Mouse (Mus musculus) CH12.LX (cell line): ENCODE measurements around the gene Nphp4. TPM values are rescaled to one million over a fixed set of nuclear protein-coding genes. Genes with fewer than 3 reads are reported as not detected.

Experiments used
- DNase-seq: peaks from one replicate; pipeline ENCODE4 v3.0.0-alpha.2; 2013; ENCODE audit errors: extremely low read depth
- H3K27ac ChIP-seq: 2 replicates; pipeline ENCODE4 v1.5.1; 2012; ENCODE audit warnings: low read depth, mild to moderate bottlenecking, control low read depth, moderate library complexity; ENCODE audit not compliant: insufficient read depth
- H3K27me3 ChIP-seq: replicated peaks from 2 replicates; pipeline ENCODE3; 2012; ENCODE audit warnings: inconsistent platforms
- H3K36me3 ChIP-seq, 2 experiments: replicated peaks in 1 of 2; 2 replicates each; pipeline versions ENCODE3 to v1.6.1; 2012; ENCODE audit warnings: inconsistent platforms in 1 of 2, low read length in 1 of 2, mild to moderate bottlenecking in 1 of 2, mixed read lengths in 1 of 2, moderate library complexity in 1 of 2; ENCODE audit not compliant: control insufficient read depth in 1 of 2, insufficient read depth in 1 of 2
- H3K4me1 ChIP-seq, 2 experiments: 2 replicates each; pipeline ENCODE4 v1.6.1; 2012; ENCODE audit warnings: inconsistent platforms in 1 of 2, moderate library complexity in 1 of 2; ENCODE audit not compliant: insufficient read depth in 2 of 2, control insufficient read depth in 1 of 2
- H3K4me2 ChIP-seq: 2 replicates; pipeline ENCODE4 v1.6.1; 2012; ENCODE audit warnings: low read depth, mild to moderate bottlenecking, control low read depth; ENCODE audit not compliant: poor library complexity, insufficient read depth, severe bottlenecking
- H3K4me3 ChIP-seq, 3 experiments: fragments of 150-350 bp in 1 of 3; sonication (generic) in 1 of 3; replicated peaks in 1 of 3; 2 replicates each; pipeline versions ENCODE3 to v1.5.1; 2011 to 2012; ENCODE audit warnings: low read depth in 2 of 3, low read length in 2 of 3, mild to moderate bottlenecking in 2 of 3, moderate library complexity in 2 of 3, control low read depth in 1 of 3, improper control_type of control experiment in 1 of 3, inconsistent platforms in 1 of 3, mixed read lengths in 1 of 3; ENCODE audit not compliant: poor library complexity in 1 of 3
- H3K79me2 ChIP-seq: replicated peaks from 2 replicates; pipeline ENCODE4 v1.6.1; 2012; ENCODE audit warnings: mild to moderate bottlenecking, moderate library complexity; ENCODE audit not compliant: control insufficient read depth, poor library complexity, insufficient read depth, severe bottlenecking; ENCODE audit errors: extremely low read depth
- H3K9ac ChIP-seq: 2 replicates; pipeline ENCODE4 v1.6.1; 2012; ENCODE audit warnings: low read depth, mild to moderate bottlenecking, control low read depth, moderate library complexity; ENCODE audit not compliant: insufficient read depth
- H3K9me3 ChIP-seq: replicated peaks from 2 replicates; pipeline ENCODE3; 2012; ENCODE audit warnings: low read length, inconsistent platforms, mixed read lengths
- CHD1 ChIP-seq: IDR thresholded peaks from 2 replicates; pipeline ENCODE4 v1.6.1; 2012; ENCODE audit warnings: low read depth, low read length, improper control_type of control experiment, inconsistent platforms
- CHD2 ChIP-seq: IDR thresholded peaks from 2 replicates; pipeline ENCODE4 v1.6.1; 2011; ENCODE audit warnings: low read length, improper control_type of control experiment
- CTCF ChIP-seq, 2 experiments: IDR thresholded peaks in 1 of 2; conservative IDR thresholded peaks in 1 of 2; 2 replicates each; pipeline ENCODE4 v1.5.1; 2011 to 2012; ENCODE audit warnings: low read depth in 2 of 2, low read length in 2 of 2, improper control_type of control experiment in 1 of 2, inconsistent platforms in 1 of 2, mild to moderate bottlenecking in 1 of 2, moderate library complexity in 1 of 2
- E2F4 ChIP-seq: IDR thresholded peaks from 2 replicates; pipeline ENCODE4 v1.6.1; 2011; ENCODE audit warnings: low read depth, low read length, improper control_type of control experiment; ENCODE audit not compliant: insufficient replicate concordance
- EP300 ChIP-seq: IDR thresholded peaks from 2 replicates; pipeline ENCODE4 v1.6.1; 2011; ENCODE audit warnings: low read length, improper control_type of control experiment
- HCFC1 ChIP-seq: IDR thresholded peaks from 2 replicates; pipeline ENCODE4 v1.6.1; 2012; ENCODE audit warnings: low read depth, mild to moderate bottlenecking, inconsistent platforms, low read length, improper control_type of control experiment
- JUN ChIP-seq: IDR thresholded peaks from 2 replicates; pipeline ENCODE4 v1.6.1; 2011; ENCODE audit warnings: low read depth, mild to moderate bottlenecking, low read length, improper control_type of control experiment, moderate library complexity; ENCODE audit not compliant: insufficient read depth
- JUND ChIP-seq: conservative IDR thresholded peaks from 2 replicates; pipeline ENCODE4 v1.6.1; 2011; ENCODE audit warnings: low read depth, low read length, improper control_type of control experiment
- KAT2A ChIP-seq: IDR thresholded peaks from 2 replicates; pipeline ENCODE4 v1.6.1; 2012; ENCODE audit warnings: low read length, improper control_type of control experiment, inconsistent platforms; ENCODE audit not compliant: insufficient replicate concordance
- MAFK ChIP-seq: IDR thresholded peaks from 2 replicates; pipeline ENCODE4 v1.6.1; 2011; ENCODE audit warnings: low read length, improper control_type of control experiment; ENCODE audit not compliant: insufficient replicate concordance
- MAZ ChIP-seq: IDR thresholded peaks from 2 replicates; pipeline ENCODE4 v1.6.1; 2012; ENCODE audit warnings: low read depth, mild to moderate bottlenecking, inconsistent platforms, low read length, improper control_type of control experiment, moderate library complexity
- MEF2A ChIP-seq: IDR thresholded peaks from 2 replicates; pipeline ENCODE4 v1.6.1; 2014; ENCODE audit warnings: low read depth, mild to moderate bottlenecking, inconsistent platforms, low read length, improper control_type of control experiment, borderline replicate concordance
- MXI1 ChIP-seq: IDR thresholded peaks from 2 replicates; pipeline ENCODE4 v1.6.1; 2011; ENCODE audit warnings: mild to moderate bottlenecking, low read depth, low read length, improper control_type of control experiment
- NELFE ChIP-seq: IDR thresholded peaks from 2 replicates; pipeline ENCODE4 v1.6.1; 2011; ENCODE audit warnings: low read depth, low read length, improper control_type of control experiment
- POLR2A ChIP-seq: IDR thresholded peaks from 2 replicates; pipeline ENCODE4 v1.6.1; 2011; ENCODE audit warnings: low read depth, mild to moderate bottlenecking, improper control_type of control experiment, low read length
- RAD21 ChIP-seq: IDR thresholded peaks from 2 replicates; pipeline ENCODE4 v1.6.1; 2011; ENCODE audit warnings: low read depth, mild to moderate bottlenecking, low read length, improper control_type of control experiment, moderate library complexity
- RCOR1 ChIP-seq: conservative IDR thresholded peaks from 2 replicates; pipeline ENCODE4 v1.6.1; 2012; ENCODE audit warnings: low read depth, mild to moderate bottlenecking, inconsistent platforms, low read length, improper control_type of control experiment
- SIN3A ChIP-seq: IDR thresholded peaks from 2 replicates; pipeline ENCODE4 v1.6.1; 2012; ENCODE audit warnings: low read length, improper control_type of control experiment, inconsistent platforms
- TBP ChIP-seq: conservative IDR thresholded peaks from 2 replicates; pipeline ENCODE4 v1.6.1; 2011; ENCODE audit warnings: low read depth, low read length, improper control_type of control experiment
- TCF12 ChIP-seq: IDR thresholded peaks from 2 replicates; pipeline ENCODE4 v1.6.1; 2014; ENCODE audit warnings: low read depth, mild to moderate bottlenecking, inconsistent platforms, low read length, improper control_type of control experiment
- UBTF ChIP-seq: IDR thresholded peaks from 2 replicates; pipeline ENCODE4 v1.6.1; 2012; ENCODE audit warnings: low read depth, mild to moderate bottlenecking, inconsistent platforms, low read length, improper control_type of control experiment, moderate library complexity
- ZC3H11A ChIP-seq: IDR thresholded peaks from 2 replicates; pipeline ENCODE4 v1.6.1; 2012; ENCODE audit warnings: low read depth, mild to moderate bottlenecking, inconsistent platforms, low read length, improper control_type of control experiment
- ZKSCAN1 ChIP-seq: IDR thresholded peaks from 2 replicates; pipeline ENCODE4 v1.6.1; 2012; ENCODE audit warnings: low read depth, inconsistent platforms, low read length, improper control_type of control experiment, borderline replicate concordance
- ZMIZ1 ChIP-seq: IDR thresholded peaks from 2 replicates; pipeline ENCODE4 v1.6.1; 2012; ENCODE audit warnings: low read depth, mild to moderate bottlenecking, inconsistent platforms, low read length, improper control_type of control experiment
- ZNF384 ChIP-seq: IDR thresholded peaks from 2 replicates; pipeline ENCODE4 v1.6.1; 2012; ENCODE audit warnings: low read depth, low read length, improper control_type of control experiment, inconsistent platforms
- dilution Hi-C: fragments of 300-500 bp; cut with MboI; formaldehyde crosslinking; loops from 2 replicates; pipeline ENCODE4 v1.14.3; 2020; ENCODE audit warnings: low sequenced_read_pairs; ENCODE audit not compliant: extremely low pct_unique_long_range_greater_than_20kb, extremely low pct_ligation_motif_present
- in situ Hi-C: fragments of 300-500 bp; cut with MboI; formaldehyde crosslinking; loops from 3 replicates; pipeline ENCODE4 v1.14.3; 2019; ENCODE audit warnings: low sequenced_read_pairs, low pct_ligation_motif_present, low pct_unique_long_range_greater_than_20kb, mixed read lengths
- polyA plus RNA-seq: library from polyadenylated mRNA; unstranded; fragments of >175 nt; gene quantifications from 2 replicates; pipeline ENCODE4 v1.2.1, GENCODE M21; 2012; ENCODE audit warnings: low read depth; ENCODE audit not compliant: insufficient read length
- total RNA-seq, 2 experiments: library from RNA; depleted of rRNA; stranded (reverse); fragments of 300-350 nt in 1 of 2; fragments of >200 nt in 1 of 2; gene quantifications; 2 replicates each; pipeline ENCODE4 v1.2.3; 2012 to 2014

Gene Nphp4
- total and polyA plus RNA-seq, 3 experiments, result 0.09 to 0.68 TPM; not detected in 1

DNA sequence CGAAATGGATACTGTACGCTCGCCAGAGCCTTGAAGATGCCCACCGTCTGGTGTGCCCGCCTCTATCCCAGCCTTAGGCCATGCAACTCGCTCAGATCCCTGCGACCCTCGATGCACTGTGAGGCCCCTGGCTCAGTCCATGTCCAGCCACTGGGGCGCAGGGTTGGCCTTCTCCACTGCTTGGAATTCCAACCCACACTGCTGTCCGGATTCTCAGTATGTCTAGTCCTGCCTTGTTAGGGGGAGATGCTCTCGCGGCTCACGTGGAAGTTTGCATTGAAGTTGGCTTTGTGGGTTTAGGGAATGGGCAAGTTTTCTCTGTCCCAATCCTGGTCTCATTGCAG is 1.7 kb downstream of the Nphp4 start:
- dilution Hi-C loops, result no loop called here
- Histone ChIP-seq H3K36me3 (no peaks in the 10 kb centered on the region), H3K27ac (no peak overlapping the region), H3K4me1 (peaks cover 0 to 10% of the 10 kb centered on the region in 2 experiments; a peak in 2 of 4 replicates), H3K4me3 (peak overlapping the region in 2 of 3 experiments; percentile 59 to 76), H3K9ac (0 out of 2 replicates have a peak overlapping the region, but pooled peaks have one; percentile 16), H3K27me3 (no peaks in the 10 kb centered on the region), H3K9me3 (peaks cover 83% of the 10 kb centered on the region), H3K79me2 (no peaks in the 10 kb centered on the region), H3K4me2 (peak overlapping the region; percentile 41)
- no peak for DNase-seq
- no peak for TF ChIP-seq CHD2
- TF ChIP-seq KAT2A, result no peak
- no peak for TF ChIP-seq CHD1
- no peak for TF ChIP-seq MEF2A
- TF ChIP-seq ZNF384, result no peak
- TF ChIP-seq MAZ, result no peak
- TF ChIP-seq MXI1, result no peak
- no peak for TF ChIP-seq ZMIZ1
- no peak for TF ChIP-seq SIN3A
- no peak for TF ChIP-seq RAD21
- no peak for TF ChIP-seq JUND
- no peak for TF ChIP-seq TBP
- TF ChIP-seq TCF12, result no peak
- TF ChIP-seq CTCF (conservative IDR thresholded peaks at IDR 0.05 in 1 of 2, IDR thresholded peaks at IDR 0.05 in 1 of 2; ENCODE audit: low read depth in 2 of 2, low read length in 2 of 2), result no peak
- in situ Hi-C loops, result loop anchor here (25.0 kb wide), 1 partner anchor 1459 kb away; no protein-coding TSS in a partner anchor

DNA sequence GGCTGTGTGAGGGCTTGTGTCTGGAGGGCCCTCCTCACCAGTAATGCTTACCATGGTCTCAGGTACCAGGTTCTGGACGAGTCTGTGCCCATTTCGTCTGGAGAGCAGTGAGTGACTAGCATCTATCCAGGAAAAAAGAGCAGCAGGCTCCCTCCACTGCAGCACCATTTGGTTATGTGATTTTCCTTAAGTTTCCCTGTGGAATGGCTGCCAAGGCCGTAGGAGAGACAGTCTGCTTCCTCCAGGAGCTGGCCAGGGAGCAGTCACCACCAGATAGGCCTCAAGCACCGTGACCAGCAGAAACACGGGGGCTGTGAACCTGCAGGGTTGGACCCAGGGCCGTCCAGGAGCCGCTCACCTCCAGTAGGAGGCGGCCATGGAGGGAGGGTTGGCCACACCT is 3.9 kb downstream of the Nphp4 start:
- Histone ChIP-seq H3K9ac (no peak overlapping the region), H3K9me3 (peaks cover 86% of the 10 kb centered on the region), H3K79me2 (no peaks in the 10 kb centered on the region), H3K36me3 (no peaks in the 10 kb centered on the region), H3K4me2 (no peak overlapping the region), H3K4me1 (peaks cover 0 to 10% of the 10 kb centered on the region in 2 experiments; a peak in 2 of 4 replicates), H3K27ac (no peak overlapping the region), H3K4me3 (no peak overlapping the region), H3K27me3 (no peaks in the 10 kb centered on the region)
- dilution Hi-C loops, result no loop called here
- TF ChIP-seq POLR2A (no peak), HCFC1 (no peak), KAT2A (no peak), E2F4 (no peak), NELFE (no peak), ZC3H11A (no peak), MAFK (no peak), TCF12 (no peak), JUN (no peak), ZKSCAN1 (no peak), CTCF (conservative IDR thresholded peaks at IDR 0.05 in 1 of 2, IDR thresholded peaks at IDR 0.05 in 1 of 2; ENCODE audit: low read depth in 2 of 2, low read length in 2 of 2) (no peak), RCOR1 (no peak), EP300 (no peak), MXI1 (no peak), UBTF (no peak)
- in situ Hi-C loops, result loop anchor here (25.0 kb wide), 1 partner anchor 1457 kb away; no protein-coding TSS in a partner anchor
- DNase-seq, result no peak
